8 mouse cellular contexts compared by ENCODE assay signal in the genomic region with DNA sequence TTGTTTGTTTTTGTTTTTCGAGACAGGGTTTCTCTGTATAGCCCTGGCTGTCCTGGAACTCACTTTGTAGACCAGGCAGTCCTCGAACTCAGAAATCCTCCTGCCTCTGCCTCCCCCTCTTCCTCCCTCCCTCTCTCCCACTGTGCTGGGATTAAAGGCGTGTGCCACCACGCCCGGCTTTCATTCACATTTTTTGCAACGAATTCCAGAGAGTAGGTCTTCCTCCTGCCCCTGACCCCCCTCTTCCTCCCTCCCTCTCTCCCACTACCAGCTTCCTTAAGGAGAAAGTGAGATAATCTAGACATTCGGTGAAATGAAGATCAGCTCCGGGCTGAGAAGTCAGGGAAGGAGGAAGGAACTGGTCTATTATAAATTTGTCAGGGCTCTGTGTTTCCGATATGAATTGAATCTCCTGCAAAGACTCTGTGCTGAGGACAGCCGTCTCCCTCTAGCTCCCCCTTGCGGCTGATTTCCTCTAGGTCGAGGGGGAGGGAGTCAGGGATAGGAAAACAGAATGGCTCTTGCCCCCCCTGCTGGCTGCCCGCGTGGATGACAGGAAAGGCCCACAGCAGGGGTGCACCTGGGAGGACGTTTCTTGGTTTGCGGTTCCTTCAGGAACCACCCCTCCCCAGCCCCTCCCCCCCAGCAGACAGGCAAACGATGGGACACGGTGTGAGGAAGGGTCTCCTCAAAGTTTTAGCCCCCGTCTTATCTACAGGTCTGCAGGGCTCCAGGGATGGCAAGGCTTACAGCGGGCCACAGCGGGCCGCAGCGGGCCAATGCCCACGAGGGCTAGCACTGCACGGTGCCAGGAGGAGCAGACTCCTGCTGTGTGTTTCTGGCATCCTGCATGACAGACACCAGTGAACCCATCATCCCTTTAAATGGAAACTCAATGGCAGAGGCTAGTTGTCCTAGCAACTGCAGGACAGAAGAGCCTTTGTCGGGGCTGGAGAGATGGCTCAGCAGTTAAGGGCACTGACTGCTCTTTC. TPM values are rescaled to one million over a fixed set of nuclear protein-coding genes. Genes with fewer than 3 reads are reported as not detected.
DNase-seq lines count a peak whose midpoint lies in the region; ATAC-seq and TF ChIP-seq lines count a peak whose summit lies in the region.

No protein-coding gene starts in this region.

- peak; percentile 94 for ATAC-seq in forebrain, postnatal 0 days
- ATAC-seq in neutrophil, adult 5-6 weeks (ENCODE audit: extremely low read depth, insufficient number of reproducible peaks, low FRiP score, poor library complexity, severe bottlenecking): peak; percentile 99

- no peaks in the 10 kb centered on the region for H3K27me3 ChIP-seq in MEL (ENCODE audit: control insufficient read depth in 1 of 2, insufficient read depth in 2 of 2, low read length in 2 of 2)
- no peaks in the 10 kb centered on the region for H3K27me3 ChIP-seq in forebrain, postnatal 0 days (ENCODE audit: insufficient read depth, low read length)

- no peak overlapping the region for H3K9ac ChIP-seq in MEL (ENCODE audit: control insufficient read depth, low read depth, low read length, poor library complexity, severe bottlenecking)
- no peak overlapping the region for H3K9ac ChIP-seq in forebrain, postnatal 0 days

- no peaks in the 10 kb centered on the region for H3K9me3 ChIP-seq in MEL (replicated peaks; ENCODE audit: insufficient read depth, low read length)
- no peaks in the 10 kb centered on the region for H3K9me3 ChIP-seq in forebrain, postnatal 0 days (ENCODE audit: low read length)

- TF ChIP-seq EP300 in MEL (IDR thresholded peaks at IDR 0.05; ENCODE audit: low read depth in 1 of 2, low read length in 2 of 2): no peak

- H3K4me3 ChIP-seq in MEL (ENCODE audit: control insufficient read depth in 1 of 2, insufficient read depth in 1 of 2, low read depth in 2 of 2, low read length in 2 of 2): peak overlapping the region in 1 of 2 experiments; percentile 28; a peak in 2 of 4 replicates
- H3K4me3 ChIP-seq in forebrain, postnatal 0 days (ENCODE audit: low read depth, low read length): 0 out of 2 replicates have a peak overlapping the region, but pooled peaks have one; percentile 0
- H3K4me3 ChIP-seq in layer of hippocampus, adult 2 months: no peak overlapping the region
- no peak overlapping the region for H3K4me3 ChIP-seq in lung, adult 2 months (replicated peaks; ENCODE audit: extremely low read depth, low read depth, low read length)

- no peak overlapping the region for H3K27ac ChIP-seq in MEL (ENCODE audit: control insufficient read depth, low read depth, low read length)
- H3K27ac ChIP-seq in forebrain, postnatal 0 days (ENCODE audit: low read depth, low read length): no peak overlapping the region
- no peak overlapping the region for H3K27ac ChIP-seq in layer of hippocampus, adult 2 months

- no peaks in the 10 kb centered on the region for H3K4me1 ChIP-seq in MEL (ENCODE audit: control insufficient read depth in 1 of 2, insufficient read depth in 2 of 2, low read length in 2 of 2)
- no peaks in the 10 kb centered on the region for H3K4me1 ChIP-seq in forebrain, postnatal 0 days (ENCODE audit: insufficient read depth)
- H3K4me1 ChIP-seq in lung, adult 2 months (ENCODE audit: control insufficient read depth, insufficient read depth, low read length): no peaks in the 10 kb centered on the region

- DNase-seq in MEL (ENCODE audit: low read depth, low spot score): peak; percentile 85
- DNase-seq in cerebellum, adult 18-20 months: peak; percentile 98
- peak; percentile 93 for DNase-seq in forebrain, postnatal 0 days
- peak; percentile 99 for DNase-seq in heart, postnatal 4 days
- DNase-seq in layer of hippocampus, adult 2 months (ENCODE audit: low spot score in 2 of 2): peak; percentile 96 to 100
- DNase-seq in lung, adult 2 months: peak; percentile 96
- peak; percentile 91 for DNase-seq in testis, postnatal 14 days (ENCODE audit: low spot score)

- peak; percentile 81 for TF ChIP-seq RAD21 in MEL (IDR thresholded peaks at IDR 0.05; ENCODE audit: low read depth, low read length)

- TF ChIP-seq CTCF in MEL (IDR thresholded peaks at IDR 0.05 in 2 of 3, conservative IDR thresholded peaks at IDR 0.05 in 1 of 3; ENCODE audit: control insufficient read depth in 1 of 3, insufficient read depth in 1 of 3, low read depth in 2 of 3, low read length in 3 of 3, poor library complexity in 1 of 3, severe bottlenecking in 1 of 3): peak; percentile 75 to 99 (median 94)
- TF ChIP-seq CTCF in forebrain, postnatal 0 days (IDR thresholded peaks at IDR 0.05; ENCODE audit: low read depth): peak; percentile 98
- peak; percentile 99 for TF ChIP-seq CTCF in layer of hippocampus, adult 2 months (conservative IDR thresholded peaks at IDR 0.05)
- peak; percentile 99 for TF ChIP-seq CTCF in lung, adult 2 months (IDR thresholded peaks at IDR 0.05; ENCODE audit: insufficient read depth, low read length)

- H3K36me3 ChIP-seq in MEL (ENCODE audit: control insufficient read depth in 1 of 2, insufficient read depth in 2 of 2, low read length in 2 of 2): no peaks in the 10 kb centered on the region
- H3K36me3 ChIP-seq in forebrain, postnatal 0 days (ENCODE audit: insufficient read depth): no peaks in the 10 kb centered on the region

- no peak for TF ChIP-seq POLR2A in MEL (IDR thresholded peaks at IDR 0.05; ENCODE audit: control insufficient read depth in 1 of 2, insufficient read depth in 1 of 2, low read depth in 1 of 2, low read length in 2 of 2, poor library complexity in 1 of 2)
- TF ChIP-seq POLR2A in lung, adult 2 months (IDR thresholded peaks at IDR 0.05; ENCODE audit: borderline replicate concordance, extremely low read depth, low read depth, low read length): no peak

- WGBS in forebrain, postnatal 0 days: 26% methylated on average over 25 of the region's 26 CpGs
- WGBS in lung, adult 2 months: 14% methylated on average over 26 of the region's 26 CpGs

- no peaks in the 10 kb centered on the region for H3K79me2 ChIP-seq in MEL (ENCODE audit: control insufficient read depth, insufficient read depth, low read length, poor library complexity)

- H3K4me2 ChIP-seq in forebrain, postnatal 0 days (ENCODE audit: low read depth): peak overlapping the region; percentile 30

TF ChIP-seq in MEL, 35 proteins besides CTCF, POLR2A, EP300 and RAD21:
- TF ChIP-seq ZC3H11A (IDR thresholded peaks at IDR 0.05; ENCODE audit: low read depth, low read length): peak; percentile 74
- TF ChIP-seq CHD1 (IDR thresholded peaks at IDR 0.05; ENCODE audit: low read depth, low read length): no peak
- TF ChIP-seq MXI1 (IDR thresholded peaks at IDR 0.05; ENCODE audit: low read depth, low read length): no peak
- TF ChIP-seq USF2 (IDR thresholded peaks at IDR 0.05; ENCODE audit: borderline replicate concordance in 1 of 2, insufficient read depth in 1 of 2, low read depth in 1 of 2, low read length in 2 of 2): no peak
- peak; percentile 86 for TF ChIP-seq SMC3 (IDR thresholded peaks at IDR 0.05; ENCODE audit: low read depth, low read length)
- TF ChIP-seq GATA1 (IDR thresholded peaks at IDR 0.05; ENCODE audit: low read depth, low read length): 0 out of 2 replicates have a peak, but pooled peaks have one; percentile 7
- 0 out of 2 replicates have a peak, but pooled peaks have one; percentile 23 for TF ChIP-seq ZNF384 (IDR thresholded peaks at IDR 0.05; ENCODE audit: low read depth, low read length)
- peak; percentile 89 for TF ChIP-seq MAZ (IDR thresholded peaks at IDR 0.05; ENCODE audit: low read depth, low read length)
- no peak for TF ChIP-seq JUND (IDR thresholded peaks at IDR 0.05; ENCODE audit: low read depth, low read length)
- TF ChIP-seq BHLHE40 (IDR thresholded peaks at IDR 0.05; ENCODE audit: borderline replicate concordance, low read depth, low read length): 0 out of 2 replicates have a peak, but pooled peaks have one; percentile 30
- TF ChIP-seq TBP (IDR thresholded peaks at IDR 0.05; ENCODE audit: low read depth, low read length): no peak
- no peak for TF ChIP-seq TCF12 (IDR thresholded peaks at IDR 0.05; ENCODE audit: low read depth, low read length)

RNA-seq across cellular contexts. Expression of a gene that starts 41.3 kb away (rescaled TPM):
- total RNA-seq in MEL (2012; rRNA removed): 332 and 333 TPM in 2 replicates
- polyA plus RNA-seq in MEL (2012; ENCODE audit: insufficient read depth in 1 of 2, insufficient read length in 2 of 2, low read depth in 1 of 2, low replicate concordance in 2 of 2, missing spikeins in 1 of 2): 100 to 1,000 TPM; 426 to 934 TPM
- 201 and 235 TPM in 2 replicates for total RNA-seq in forebrain, postnatal 0 days (2014; rRNA removed)
- polyA plus RNA-seq in forebrain, postnatal 0 days (2015; fragmentation: Nextera tagmentation; extraction: Ambion mirVana): 253 and 276 TPM in 2 replicates
- 100 to 1,000 TPM; 199 to 200 TPM for total RNA-seq in heart, postnatal 4 days (2021)
- total RNA-seq in layer of hippocampus, adult 2 months (2021): 100 to 1,000 TPM; 105 to 115 TPM
- 85.8 and 106 TPM in 2 replicates for polyA plus RNA-seq in lung, adult 2 months (2012; rRNA removed)
- 66.1 and 83.2 TPM in 2 replicates for total RNA-seq in neutrophil, adult 5-6 weeks (2017)

RNA-seq across cellular contexts. Expression of a gene that starts 46.8 kb away (rescaled TPM):
- not detected in 2 replicates for total RNA-seq in MEL (2012; rRNA removed)
- not detected for polyA plus RNA-seq in MEL (2012; ENCODE audit: insufficient read depth in 1 of 2, insufficient read length in 2 of 2, low read depth in 1 of 2, low replicate concordance in 2 of 2, missing spikeins in 1 of 2)
- not detected in 2 replicates for total RNA-seq in forebrain, postnatal 0 days (2014; rRNA removed)
- not detected in 2 replicates for polyA plus RNA-seq in forebrain, postnatal 0 days (2015; fragmentation: Nextera tagmentation; extraction: Ambion mirVana)
- total RNA-seq in heart, postnatal 4 days (2021): 1 to 10 TPM; 1.1 to 2.9 TPM
- total RNA-seq in layer of hippocampus, adult 2 months (2021): not detected
- 0.31 and 0.54 TPM in 2 replicates for polyA plus RNA-seq in lung, adult 2 months (2012; rRNA removed)
- 0.47 TPM in 1 of 2 replicates, not detected in the other for total RNA-seq in neutrophil, adult 5-6 weeks (2017)

RNA-seq across cellular contexts. Expression of a gene that starts 55.0 kb away (rescaled TPM):
- total RNA-seq in MEL (2012; rRNA removed): 16.6 and 17.8 TPM in 2 replicates
- 10 to 100 TPM in 1 of 2 experiments, not detected in 1; 44.8 TPM for polyA plus RNA-seq in MEL (2012; ENCODE audit: insufficient read depth in 1 of 2, insufficient read length in 2 of 2, low read depth in 1 of 2, low replicate concordance in 2 of 2, missing spikeins in 1 of 2)
- 25.3 and 57.6 TPM in 2 replicates for total RNA-seq in forebrain, postnatal 0 days (2014; rRNA removed)
- 28.1 and 33.7 TPM in 2 replicates for polyA plus RNA-seq in forebrain, postnatal 0 days (2015; fragmentation: Nextera tagmentation; extraction: Ambion mirVana)
- total RNA-seq in heart, postnatal 4 days (2021): 10 to 100 TPM; 27.8 to 34.2 TPM
- total RNA-seq in layer of hippocampus, adult 2 months (2021): 10 to 100 TPM; 23.8 to 28.6 TPM
- polyA plus RNA-seq in lung, adult 2 months (2012; rRNA removed): 22.6 and 31.5 TPM in 2 replicates
- 35.7 and 37.1 TPM in 2 replicates for total RNA-seq in neutrophil, adult 5-6 weeks (2017)
